Mouse (Mus musculus): ENCODE results near the gene Ttc16.

Ttc16 gene

DNA sequence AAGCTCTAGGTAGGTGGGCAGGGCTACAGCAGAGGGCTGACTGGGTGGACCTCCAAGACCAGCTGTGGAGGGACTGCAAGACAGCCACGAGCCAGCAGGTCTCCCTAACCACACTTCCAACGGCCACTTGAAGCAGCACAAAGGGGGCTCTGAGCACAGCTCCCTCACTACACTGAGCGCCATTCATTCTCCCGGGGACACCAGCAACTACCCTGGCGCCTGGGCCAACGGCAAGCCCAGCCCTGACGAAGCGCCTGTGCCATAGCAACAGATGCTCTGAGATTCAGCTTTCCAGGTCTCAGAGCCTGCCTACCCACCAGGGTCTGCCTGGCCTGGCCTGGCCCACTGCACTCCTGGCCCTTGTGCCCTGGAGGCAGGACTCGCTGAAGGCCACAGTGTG, 56.7 kb downstream of the Ttc16 start:
- no peak for DNase-seq (ENCODE audit: low spot score in 2 of 2)

DNA sequence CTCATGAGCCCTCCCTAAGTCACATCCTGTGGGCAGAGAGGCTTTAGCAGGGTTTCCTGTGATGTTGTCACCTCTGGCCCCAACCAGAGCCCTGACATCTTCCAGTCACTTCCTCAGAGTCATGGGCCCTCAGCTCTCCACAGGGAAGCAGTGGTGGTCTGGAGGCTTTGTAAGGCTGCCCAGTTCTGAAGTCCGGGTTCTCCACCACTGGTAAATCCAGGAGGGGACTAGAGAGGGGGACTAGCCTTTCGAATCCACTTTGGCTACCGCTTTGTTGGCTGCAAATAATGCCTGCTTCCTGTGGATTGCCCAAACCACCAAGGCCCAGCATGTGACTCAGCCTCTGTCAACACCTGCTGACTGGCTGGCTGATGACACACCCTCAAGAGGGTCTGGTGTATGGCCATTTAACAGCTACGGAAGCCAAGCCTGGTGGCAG, 60.4 kb downstream of the Ttc16 start:
- peak; percentile 63 to 71 for DNase-seq (ENCODE audit: low spot score in 2 of 2)

DNA sequence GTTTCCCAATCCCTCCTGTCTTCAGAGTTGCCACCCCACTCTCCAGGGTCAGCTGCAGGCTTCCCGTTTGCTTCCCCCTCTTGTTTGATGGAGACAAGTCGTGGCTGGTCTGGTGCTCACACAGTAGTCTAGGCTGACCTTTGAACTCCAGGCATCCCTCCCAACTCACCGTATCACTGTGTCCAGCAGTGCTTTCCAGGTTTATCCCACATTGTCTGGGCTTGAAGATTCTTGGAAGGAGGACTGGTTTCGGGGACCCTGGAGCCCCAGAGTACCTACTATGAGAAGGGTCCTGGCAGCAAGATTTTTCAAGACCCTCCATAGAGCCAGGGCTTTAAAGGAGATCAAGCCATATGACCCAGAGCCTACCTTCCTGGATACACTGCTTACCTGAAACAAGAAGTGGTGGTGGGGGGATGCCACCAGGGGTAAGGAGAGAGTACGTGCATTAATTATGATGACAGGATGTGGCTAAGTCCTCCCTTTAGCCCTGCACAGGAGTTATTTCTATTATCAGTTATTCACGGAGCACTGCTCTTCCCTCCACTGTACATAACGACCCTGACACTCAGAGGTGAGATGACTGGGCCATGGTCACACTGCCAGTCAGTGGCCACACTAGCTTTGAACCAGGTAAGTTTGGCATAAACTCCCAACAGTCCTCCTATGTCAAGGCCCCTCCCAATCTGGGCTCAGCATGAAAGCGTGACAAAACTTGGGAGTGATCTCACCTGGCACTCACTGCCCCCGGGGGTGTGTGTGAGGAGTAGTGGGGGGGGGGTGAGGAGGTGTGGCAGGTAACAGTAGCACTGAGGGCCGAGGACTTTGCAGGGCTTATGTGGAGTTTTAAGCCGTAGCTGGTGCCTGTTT, 61.1 kb downstream of the Ttc16 start:
- DNase-seq (ENCODE audit: low spot score in 2 of 2): no peak

- peak; percentile 91 to 95 for DNase-seq (ENCODE audit: low spot score in 2 of 2)
These were observed 62.3 kb downstream of the Ttc16 start, which contains the start of gene Cdk9 for GRCm38 (mm10) chr2:32712934-32713817. Gene Cdk9 (minus strand): TSS chr2:32713076.

DNA sequence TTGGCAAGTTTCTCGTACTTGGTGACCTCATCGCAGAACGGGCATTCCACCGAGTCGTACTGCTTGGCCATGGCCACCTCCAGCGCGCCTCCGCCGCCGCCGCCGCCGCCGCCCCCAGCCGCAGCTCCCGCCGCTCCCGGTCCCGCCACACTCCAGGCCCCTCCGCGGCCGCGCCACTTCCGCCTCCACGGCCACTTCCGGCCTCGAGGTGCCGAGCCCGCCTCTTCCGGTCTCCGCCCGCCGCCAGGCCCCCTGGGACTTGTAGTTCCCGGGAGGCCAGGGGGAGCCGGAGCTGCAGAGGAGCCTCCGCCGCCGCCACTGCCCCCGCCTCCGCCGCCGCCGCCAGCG, 62.9 kb downstream of the Ttc16 start:
- peak; percentile 93 to 94 for DNase-seq (ENCODE audit: low spot score in 2 of 2)

- peak; percentile 80 to 83 for DNase-seq (ENCODE audit: low spot score in 2 of 2)
These were observed 63.3 kb downstream of the Ttc16 start for GRCm38 (mm10) chr2:32712108-32712551.

DNA sequence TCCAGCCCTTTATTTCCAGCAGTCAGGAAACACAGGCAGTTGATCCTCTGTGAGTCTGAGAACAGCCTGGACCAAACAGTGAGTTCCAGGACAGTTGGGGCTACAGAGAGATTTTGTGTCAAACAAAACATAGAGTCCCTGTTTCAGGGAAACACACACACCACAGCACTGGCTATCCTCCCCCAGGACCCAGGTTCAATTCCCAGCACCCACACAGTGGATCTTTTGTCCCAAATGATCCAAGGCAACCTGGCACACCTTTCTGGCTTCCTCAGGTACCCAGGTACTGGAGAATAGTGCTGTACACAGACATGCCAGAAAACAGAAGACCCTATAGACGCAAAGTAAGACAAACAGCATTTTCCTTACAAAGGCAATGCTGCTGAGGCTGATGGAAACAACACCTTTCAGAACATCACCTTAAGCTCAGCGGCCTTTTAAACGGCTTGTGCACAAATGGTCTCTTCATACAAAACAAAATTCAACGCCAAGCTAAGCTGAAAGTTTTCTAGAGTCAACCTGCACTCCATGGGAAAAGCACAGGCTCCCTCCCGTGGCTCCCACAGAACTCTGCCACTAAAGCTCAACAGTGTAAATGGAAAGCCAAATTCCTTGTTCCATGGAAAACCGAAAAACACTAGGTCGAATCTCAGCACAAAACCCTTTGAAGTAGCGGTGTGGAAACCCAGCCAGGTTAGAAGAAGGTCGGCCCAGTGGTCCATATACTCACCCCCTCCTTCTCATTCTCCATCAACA, 64.0 kb downstream of the Ttc16 start:
- no peak for DNase-seq (ENCODE audit: low spot score in 2 of 2)

GRCm38 (mm10) chr2:32710425-32710824, 65.0 kb downstream of the Ttc16 start:
- DNase-seq (ENCODE audit: low spot score in 2 of 2): no peak

GRCm38 (mm10) chr2:32709521-32710137, 65.8 kb downstream of the Ttc16 start:
- no peak for DNase-seq (ENCODE audit: low spot score in 2 of 2)

DNA sequence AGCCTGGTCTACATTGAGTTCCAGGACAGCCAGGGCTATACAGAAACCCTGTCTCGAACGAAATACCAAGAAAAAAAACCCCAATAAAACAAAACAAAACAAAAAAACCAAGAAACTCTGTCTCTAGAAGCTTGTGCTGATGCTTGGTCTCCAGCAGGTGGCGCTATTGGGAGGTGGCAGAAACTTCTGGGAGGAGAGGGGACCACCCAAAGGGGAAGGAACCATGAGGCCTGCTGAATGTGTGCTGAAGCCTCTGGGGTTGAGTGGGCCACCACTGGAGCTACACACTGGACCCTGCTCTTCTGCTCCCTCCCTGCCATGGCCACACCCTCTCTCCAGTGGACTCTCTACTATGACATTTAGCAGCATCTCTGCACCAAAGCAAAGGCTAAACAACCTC, 66.8 kb downstream of the Ttc16 start:
- no peak for DNase-seq (ENCODE audit: low spot score in 2 of 2)

Measured in heart, adult 9 months (tissue).